Mouse (Mus musculus) heart, adult 11 months (tissue): ENCODE results near the gene Rbx1.
"Not testable (repeated sequence)": the region's sequence is repeated elsewhere in the genome, so short reads cannot be mapped to it uniquely, and the experiment has no call there.

Experiments used
- DNase-seq: peaks from one replicate; pipeline ENCODE4 v3.0.0; 2022

Gene Rbx1

GRCm38 (mm10) chr15:81465901-81466737 lies at the start of gene Rbx1:
TSS of gene Rbx1 (plus strand) at chr15:81466296.
- DNase-seq: peak; percentile 100

GRCm38 (mm10) chr15:81416763-81417310 lies 49.3 kb upstream of the Rbx1 start:
- DNase-seq: peak; percentile 95

- DNase-seq: no peak
Observed at GRCm38 (mm10) chr15:81418065-81418464, 48.0 kb upstream of the Rbx1 start.

- DNase-seq: peak; percentile 21
Observed at GRCm38 (mm10) chr15:81421454-81421853, 44.6 kb upstream of the Rbx1 start.

- no peak for DNase-seq
Observed at GRCm38 (mm10) chr15:81422156-81422681, 43.9 kb upstream of the Rbx1 start.

GRCm38 (mm10) chr15:81425311-81425710 lies 40.8 kb upstream of the Rbx1 start:
- peak; percentile 50 for DNase-seq

- DNase-seq: peak; percentile 53
Observed at GRCm38 (mm10) chr15:81427947-81428346, 38.1 kb upstream of the Rbx1 start.

GRCm38 (mm10) chr15:81431195-81431594 lies 34.9 kb upstream of the Rbx1 start:
- no peak for DNase-seq

- DNase-seq: peak; percentile 72
Observed at GRCm38 (mm10) chr15:81438345-81438744, 27.8 kb upstream of the Rbx1 start.

GRCm38 (mm10) chr15:81439236-81439635 lies 26.9 kb upstream of the Rbx1 start:
- peak; percentile 4 for DNase-seq

- no peak for DNase-seq
Observed at GRCm38 (mm10) chr15:81448463-81448862, 17.6 kb upstream of the Rbx1 start.

GRCm38 (mm10) chr15:81461523-81461922 lies 4.6 kb upstream of the Rbx1 start:
- no peak for DNase-seq

GRCm38 (mm10) chr15:81465016-81465660 lies 958 bp upstream of the Rbx1 start:
- peak; percentile 73 for DNase-seq

- no peak for DNase-seq
Observed at GRCm38 (mm10) chr15:81466738-81467113, 630 bp downstream of the Rbx1 start.

- peak; percentile 56 for DNase-seq
Observed at GRCm38 (mm10) chr15:81470735-81471134, 4.6 kb downstream of the Rbx1 start.

GRCm38 (mm10) chr15:81472256-81472655 lies 6.2 kb downstream of the Rbx1 start:
- DNase-seq: peak; percentile 79

GRCm38 (mm10) chr15:81475654-81476053 lies 9.6 kb downstream of the Rbx1 start:
- peak; percentile 79 for DNase-seq

- peak; percentile 82 for DNase-seq
Observed at GRCm38 (mm10) chr15:81476597-81476996, 10.5 kb downstream of the Rbx1 start.

GRCm38 (mm10) chr15:81479446-81480213 lies 13.5 kb downstream of the Rbx1 start:
- DNase-seq: peak; percentile 85

- not testable (repeated sequence) for DNase-seq
Observed at GRCm38 (mm10) chr15:81480284-81480683, 14.2 kb downstream of the Rbx1 start.

GRCm38 (mm10) chr15:81480977-81481379 lies 14.9 kb downstream of the Rbx1 start:
- DNase-seq: peak; percentile 97

GRCm38 (mm10) chr15:81482966-81483365 lies 16.9 kb downstream of the Rbx1 start:
- peak; percentile 61 for DNase-seq

GRCm38 (mm10) chr15:81483691-81484090 lies 17.6 kb downstream of the Rbx1 start:
- peak; percentile 81 for DNase-seq
